Mouse (Mus musculus) CH12.LX (cell line): ENCODE results near the gene D16Ertd472e.

Experiments
- CHD1 ChIP-seq: IDR thresholded peaks from 2 replicates; pipeline ENCODE4 v1.6.1; 2012; ENCODE audit warnings: low read depth, low read length, improper control_type of control experiment, inconsistent platforms
- CTCF ChIP-seq, 2 experiments: IDR thresholded peaks in 1 of 2; conservative IDR thresholded peaks in 1 of 2; 2 replicates each; pipeline ENCODE4 v1.5.1; 2011 to 2012; ENCODE audit warnings: low read depth in 2 of 2, low read length in 2 of 2, improper control_type of control experiment in 1 of 2, inconsistent platforms in 1 of 2, mild to moderate bottlenecking in 1 of 2, moderate library complexity in 1 of 2
- EP300 ChIP-seq: IDR thresholded peaks from 2 replicates; pipeline ENCODE4 v1.6.1; 2011; ENCODE audit warnings: low read length, improper control_type of control experiment
- ETS1 ChIP-seq: conservative IDR thresholded peaks from 2 replicates; pipeline ENCODE4 v1.6.1; 2012; ENCODE audit warnings: low read depth, mild to moderate bottlenecking, inconsistent platforms, low read length, improper control_type of control experiment, moderate library complexity
- HCFC1 ChIP-seq: IDR thresholded peaks from 2 replicates; pipeline ENCODE4 v1.6.1; 2012; ENCODE audit warnings: low read depth, mild to moderate bottlenecking, inconsistent platforms, low read length, improper control_type of control experiment
- JUN ChIP-seq: IDR thresholded peaks from 2 replicates; pipeline ENCODE4 v1.6.1; 2011; ENCODE audit warnings: low read depth, mild to moderate bottlenecking, low read length, improper control_type of control experiment, moderate library complexity; ENCODE audit not compliant: insufficient read depth
- MXI1 ChIP-seq: IDR thresholded peaks from 2 replicates; pipeline ENCODE4 v1.6.1; 2011; ENCODE audit warnings: mild to moderate bottlenecking, low read depth, low read length, improper control_type of control experiment
- POLR2A ChIP-seq: IDR thresholded peaks from 2 replicates; pipeline ENCODE4 v1.6.1; 2011; ENCODE audit warnings: low read depth, mild to moderate bottlenecking, improper control_type of control experiment, low read length
- POLR2AphosphoS2 ChIP-seq: IDR thresholded peaks from 2 replicates; pipeline ENCODE4 v1.6.1; 2011; ENCODE audit warnings: low read depth, low read length, improper control_type of control experiment
- SIN3A ChIP-seq: IDR thresholded peaks from 2 replicates; pipeline ENCODE4 v1.6.1; 2012; ENCODE audit warnings: low read length, improper control_type of control experiment, inconsistent platforms
- SMC3 ChIP-seq: IDR thresholded peaks from 2 replicates; pipeline ENCODE4 v1.6.1; 2011; ENCODE audit warnings: low read depth, low read length, improper control_type of control experiment
- UBTF ChIP-seq: IDR thresholded peaks from 2 replicates; pipeline ENCODE4 v1.6.1; 2012; ENCODE audit warnings: low read depth, mild to moderate bottlenecking, inconsistent platforms, low read length, improper control_type of control experiment, moderate library complexity
- USF1 ChIP-seq: IDR thresholded peaks from 2 replicates; pipeline ENCODE4 v1.6.1; 2014; ENCODE audit warnings: low read depth, mild to moderate bottlenecking, inconsistent platforms, low read length, improper control_type of control experiment
- ZMIZ1 ChIP-seq: IDR thresholded peaks from 2 replicates; pipeline ENCODE4 v1.6.1; 2012; ENCODE audit warnings: low read depth, mild to moderate bottlenecking, inconsistent platforms, low read length, improper control_type of control experiment

DNA sequence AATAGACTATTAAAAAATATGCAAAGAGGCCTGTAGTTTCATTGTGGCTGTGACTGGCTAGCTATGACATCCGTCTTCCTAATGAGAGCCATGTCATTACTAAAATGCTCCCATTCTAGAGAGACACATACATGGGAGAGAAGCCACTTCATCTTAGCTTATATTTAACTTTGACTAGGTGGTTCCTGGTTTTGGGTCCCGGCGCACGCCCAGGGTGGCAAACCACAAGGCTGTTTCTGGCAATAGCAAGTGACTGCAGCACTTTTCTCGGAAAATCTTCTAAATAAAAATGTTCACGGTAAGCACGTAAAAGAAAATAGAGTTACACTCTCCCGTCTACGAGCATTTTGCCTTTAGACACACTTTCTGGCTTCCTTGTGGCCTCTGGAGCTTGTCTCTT is 74.0 kb downstream of the D16Ertd472e start:
- TF ChIP-seq USF1 = no peak
- no peak for TF ChIP-seq CTCF (conservative IDR thresholded peaks at IDR 0.05 in 1 of 2, IDR thresholded peaks at IDR 0.05 in 1 of 2; ENCODE audit: low read depth in 2 of 2, low read length in 2 of 2)
- TF ChIP-seq EP300 = no peak
- TF ChIP-seq CHD1 = no peak
- no peak for TF ChIP-seq POLR2AphosphoS2
- TF ChIP-seq SMC3 = no peak
- TF ChIP-seq SIN3A = no peak
- no peak for TF ChIP-seq ZMIZ1
- no peak for TF ChIP-seq MXI1
- no peak for TF ChIP-seq JUN
- no peak for TF ChIP-seq HCFC1
- TF ChIP-seq UBTF = no peak
- TF ChIP-seq POLR2A = no peak
- no peak for TF ChIP-seq ETS1
